Mouse (Mus musculus) kidney, adult 9 months (tissue): ENCODE data around the gene Brs3.

Source experiments
- DNase-seq: peaks from one replicate; pipeline ENCODE4 v3.0.0; 2022

Brs3 gene

DNA sequence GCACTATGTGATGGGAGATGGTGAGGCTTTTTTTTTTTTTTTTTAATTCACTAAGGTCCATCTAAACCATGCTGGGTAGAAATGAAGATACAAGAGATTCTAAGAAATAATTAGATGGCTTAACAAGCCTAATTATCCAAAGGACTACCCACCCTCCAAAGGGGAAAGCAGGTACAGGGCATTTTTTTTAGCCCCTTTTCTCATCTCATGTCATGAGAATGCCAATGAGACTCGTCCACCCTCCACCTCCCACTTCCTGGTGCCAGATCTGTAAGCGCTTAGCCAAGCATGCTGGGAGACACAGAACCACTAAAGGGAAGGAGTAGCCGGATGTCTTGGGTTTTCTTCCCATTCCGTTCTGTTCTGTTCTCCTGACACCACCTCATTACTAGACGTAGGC is at the start of gene Brs3:
TSS of gene Brs3 (plus strand) at position 301 of the 400 bp plus-strand sequence.
- no peak for DNase-seq

DNA sequence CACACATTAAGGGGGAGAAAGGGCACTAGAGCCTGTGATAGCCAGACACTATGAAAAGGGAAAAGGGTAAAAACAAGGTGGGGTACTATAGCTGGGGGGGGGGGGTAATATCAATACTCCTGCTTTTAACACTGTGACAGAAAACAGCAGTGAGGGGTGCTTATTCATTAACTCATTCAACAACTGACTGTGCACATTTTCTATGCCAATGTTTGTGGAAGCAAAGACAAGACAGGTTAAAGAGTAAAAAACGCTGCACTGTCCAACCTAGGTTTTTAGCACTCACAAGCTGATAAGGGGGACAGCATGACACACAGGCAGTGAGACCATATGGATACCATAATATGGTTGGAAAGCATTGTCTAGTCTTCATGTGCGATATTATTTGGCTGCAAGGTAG is 30.0 kb upstream of the Brs3 start:
- DNase-seq = peak; percentile 54

DNA sequence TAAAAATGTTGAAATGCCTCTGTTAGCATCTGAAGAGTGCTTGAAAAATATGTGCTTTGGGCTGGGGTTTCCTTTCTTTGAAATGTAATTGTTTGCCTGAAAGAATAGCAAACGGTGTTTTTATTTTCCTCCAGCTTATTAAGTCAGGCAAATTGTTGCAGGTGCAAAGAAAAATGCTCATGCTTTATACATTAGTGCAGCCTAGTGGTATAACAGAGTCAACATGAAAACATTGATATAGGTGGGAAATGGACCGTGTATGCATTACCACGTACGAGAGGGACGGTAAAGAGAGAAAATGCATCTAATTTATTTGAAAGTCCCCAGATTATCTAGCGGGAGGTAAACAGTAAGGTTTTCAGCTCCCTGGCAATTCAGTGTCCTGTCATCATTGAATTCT is 995 bp downstream of the Brs3 start:
- DNase-seq = no peak

DNA sequence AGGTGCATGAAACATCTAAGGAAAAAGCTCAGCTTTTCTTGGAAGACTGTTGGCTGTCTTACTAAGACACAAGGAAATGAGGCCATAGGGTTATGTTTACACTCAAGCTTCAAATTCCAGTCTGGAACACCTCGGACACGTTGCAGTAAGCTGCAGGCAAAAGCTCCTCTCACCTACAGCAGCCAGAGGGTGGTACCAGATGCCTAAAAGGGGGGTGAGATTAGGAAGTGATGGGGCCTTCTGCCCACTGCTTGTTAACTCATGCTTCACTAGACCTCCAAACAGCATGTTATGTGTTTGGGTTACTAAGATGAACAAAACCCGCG is 9.9 kb downstream of the Brs3 start:
- DNase-seq = no peak

GRCm38 (mm10) chrX:57053174-57053992 is 10.5 kb downstream of the Brs3 start, which contains the start of gene Htatsf1:
Gene Htatsf1 (plus strand): TSS chrX:57053583.
- DNase-seq = peak; percentile 84

- DNase-seq = no peak
These were observed 11.1 kb downstream of the Brs3 start for GRCm38 (mm10) chrX:57053993-57054385.

GRCm38 (mm10) chrX:57081496-57081895 is 38.6 kb downstream of the Brs3 start:
- no peak for DNase-seq

GRCm38 (mm10) chrX:57087806-57088205 is 44.9 kb downstream of the Brs3 start, which contains the start of gene Vgll1:
Gene Vgll1 (plus strand): TSS chrX:57088106.
- DNase-seq = no peak
